In genomic region chr9:44500638-44501175, GRCm38 (mm10) we compare ENCODE assay signal across 8 mouse cellular contexts. TPM values are rescaled to one million over a fixed set of nuclear protein-coding genes. Genes with fewer than 3 reads are reported as not detected.
DNase-seq lines count a peak whose midpoint lies in the region; ATAC-seq and TF ChIP-seq lines count a peak whose summit lies in the region.

No protein-coding gene starts in this region.

- no peaks in the 10 kb centered on the region for H3K9me3 ChIP-seq in intestine, embryonic 14.5 days (ENCODE audit: control insufficient read depth, low read length)
- no peaks in the 10 kb centered on the region for H3K9me3 ChIP-seq in intestine, postnatal 0 days (ENCODE audit: control insufficient read depth)
- H3K9me3 ChIP-seq in embryonic facial prominence, embryonic 13.5 days, result no peaks in the 10 kb centered on the region
- H3K9me3 ChIP-seq in hindbrain, embryonic 16.5 days (ENCODE audit: control insufficient read depth, low read length), result no peaks in the 10 kb centered on the region
- H3K9me3 ChIP-seq in midbrain, embryonic 16.5 days (replicated peaks; ENCODE audit: control insufficient read depth, low read length, poor library complexity, severe bottlenecking), result no peaks in the 10 kb centered on the region

- H3K36me3 ChIP-seq in intestine, embryonic 14.5 days (ENCODE audit: control insufficient read depth, insufficient read depth, low read length), result peaks cover 30% of the 10 kb centered on the region
- peaks cover 40% of the 10 kb centered on the region for H3K36me3 ChIP-seq in intestine, postnatal 0 days (ENCODE audit: control insufficient read depth, insufficient read depth)
- peaks cover 46% of the 10 kb centered on the region for H3K36me3 ChIP-seq in embryonic facial prominence, embryonic 13.5 days
- 0 out of 2 replicates have a peak, but pooled peaks cover 3% of the 10 kb centered on the region for H3K36me3 ChIP-seq in hindbrain, embryonic 16.5 days (ENCODE audit: control insufficient read depth, insufficient read depth, low read length)
- H3K36me3 ChIP-seq in midbrain, embryonic 16.5 days (ENCODE audit: control insufficient read depth, insufficient read depth, low read length), result peaks cover 14% of the 10 kb centered on the region

- DNase-seq in intestine, embryonic 14.5 days (ENCODE audit: low spot score), result no peak
- DNase-seq in spleen, postnatal 14 days (ENCODE audit: low spot score in 2 of 2), result no peak
- DNase-seq in right cerebral cortex, postnatal 14 days, result no peak
- no peak for DNase-seq in left cerebral cortex, postnatal 36 days (ENCODE audit: low spot score in 2 of 2)

- intact Hi-C loops in left cerebral cortex, postnatal 36 days (cut with DNase I), result no loop called here

- peak overlapping the region; percentile 48; the same call in 1 of the 2 replicates for H3K4me3 ChIP-seq in intestine, embryonic 14.5 days (ENCODE audit: low read depth, low read length)
- no peak overlapping the region for H3K4me3 ChIP-seq in intestine, postnatal 0 days (ENCODE audit: low read depth, low read length)
- peak overlapping the region; percentile 48 for H3K4me3 ChIP-seq in embryonic facial prominence, embryonic 13.5 days
- H3K4me3 ChIP-seq in hindbrain, embryonic 16.5 days (ENCODE audit: low read length), result no peak overlapping the region
- H3K4me3 ChIP-seq in midbrain, embryonic 16.5 days (ENCODE audit: low read depth, low read length), result no peak overlapping the region

- no peak for ATAC-seq in intestine, embryonic 14.5 days (replicated peaks; ENCODE audit: low FRiP score, low TSS enrichment, low read depth)
- no peak for ATAC-seq in intestine, postnatal 0 days
- no peak for ATAC-seq in embryonic facial prominence, embryonic 13.5 days (ENCODE audit: insufficient number of reproducible peaks, insufficient read depth, low FRiP score, low TSS enrichment, low read depth)
- no peak for ATAC-seq in hindbrain, embryonic 16.5 days
- ATAC-seq in midbrain, embryonic 16.5 days, result no peak

- no peak overlapping the region for H3K9ac ChIP-seq in intestine, embryonic 14.5 days (ENCODE audit: low read length)
- no peak overlapping the region for H3K9ac ChIP-seq in intestine, postnatal 0 days (ENCODE audit: low read depth, low read length)
- peak overlapping the region; percentile 75; the same call in 1 of the 2 replicates for H3K9ac ChIP-seq in embryonic facial prominence, embryonic 13.5 days
- no peak overlapping the region for H3K9ac ChIP-seq in hindbrain, embryonic 16.5 days (ENCODE audit: low read depth, low read length)
- no peak overlapping the region for H3K9ac ChIP-seq in midbrain, embryonic 16.5 days (ENCODE audit: low read depth, low read length)

- TF ChIP-seq CTCF in intestine, postnatal 0 days (IDR thresholded peaks at IDR 0.05; ENCODE audit: low read depth), result no peak

- H3K4me1 ChIP-seq in intestine, embryonic 14.5 days (replicated peaks; ENCODE audit: control insufficient read depth, insufficient read depth, low read length), result peaks cover 50% of the 10 kb centered on the region
- H3K4me1 ChIP-seq in intestine, postnatal 0 days (replicated peaks; ENCODE audit: control insufficient read depth, insufficient read depth, low read length), result peaks cover 12% of the 10 kb centered on the region
- H3K4me1 ChIP-seq in embryonic facial prominence, embryonic 13.5 days, result peaks cover 85% of the 10 kb centered on the region
- peaks cover 58% of the 10 kb centered on the region for H3K4me1 ChIP-seq in hindbrain, embryonic 16.5 days (ENCODE audit: control insufficient read depth, insufficient read depth, low read depth, low read length)
- H3K4me1 ChIP-seq in midbrain, embryonic 16.5 days (ENCODE audit: control insufficient read depth, insufficient read depth, low read length), result peaks cover 54% of the 10 kb centered on the region

- no peaks in the 10 kb centered on the region for H3K27me3 ChIP-seq in intestine, embryonic 14.5 days (replicated peaks; ENCODE audit: control insufficient read depth, insufficient read depth, low read length)
- H3K27me3 ChIP-seq in intestine, postnatal 0 days (replicated peaks; ENCODE audit: control insufficient read depth, insufficient read depth, low read length), result no peaks in the 10 kb centered on the region
- H3K27me3 ChIP-seq in embryonic facial prominence, embryonic 13.5 days, result no peaks in the 10 kb centered on the region
- H3K27me3 ChIP-seq in hindbrain, embryonic 16.5 days (replicated peaks; ENCODE audit: control insufficient read depth, insufficient read depth, low read length), result no peaks in the 10 kb centered on the region
- H3K27me3 ChIP-seq in midbrain, embryonic 16.5 days (ENCODE audit: control insufficient read depth, insufficient read depth, low read depth, low read length), result no peaks in the 10 kb centered on the region

- peak overlapping the region; percentile 93 for H3K4me2 ChIP-seq in intestine, embryonic 14.5 days (ENCODE audit: low read length)
- no peak overlapping the region for H3K4me2 ChIP-seq in intestine, postnatal 0 days (replicated peaks; ENCODE audit: low read depth)
- peak overlapping the region; percentile 79 for H3K4me2 ChIP-seq in embryonic facial prominence, embryonic 13.5 days
- H3K4me2 ChIP-seq in hindbrain, embryonic 16.5 days (ENCODE audit: low read length), result no peak overlapping the region
- H3K4me2 ChIP-seq in midbrain, embryonic 16.5 days (ENCODE audit: low read length), result no peak overlapping the region

- H3K27ac ChIP-seq in intestine, embryonic 14.5 days (ENCODE audit: low read depth), result peak overlapping the region; percentile 92; the same call in 1 of the 2 replicates
- no peak overlapping the region for H3K27ac ChIP-seq in intestine, postnatal 0 days (ENCODE audit: low read depth, low read length)
- H3K27ac ChIP-seq in embryonic facial prominence, embryonic 13.5 days, result peak overlapping the region; percentile 99
- 0 out of 2 replicates have a peak overlapping the region, but pooled peaks have one; percentile 14 for H3K27ac ChIP-seq in hindbrain, embryonic 16.5 days (ENCODE audit: low read depth, low read length)
- peak overlapping the region; percentile 86; the same call in 1 of the 2 replicates for H3K27ac ChIP-seq in midbrain, embryonic 16.5 days (ENCODE audit: low read length)

- 52% methylated on average over 8 of the region's 8 CpGs for WGBS in intestine, embryonic 14.5 days
- WGBS in intestine, postnatal 0 days, result 48% methylated on average over 8 of the region's 8 CpGs
- 17% methylated on average over 8 of the region's 8 CpGs for WGBS in embryonic facial prominence, embryonic 13.5 days
- WGBS in hindbrain, embryonic 16.5 days, result 53% methylated on average over 8 of the region's 8 CpGs
- WGBS in midbrain, embryonic 16.5 days, result 58% methylated on average over 8 of the region's 8 CpGs

RNA-seq across cellular contexts. Expression of gene Bcl9l, which starts 18.1 kb away (rescaled TPM):
- 10.2 TPM in 2 replicates for polyA plus RNA-seq in intestine, embryonic 14.5 days (2014; fragmentation: Nextera tagmentation; extraction: Ambion mirVana)
- polyA plus RNA-seq in intestine, postnatal 0 days (2015; fragmentation: Nextera tagmentation; extraction: Ambion mirVana), result 4.8 and 4.9 TPM in 2 replicates
- 18.2 and 19.3 TPM in 2 replicates for polyA plus RNA-seq in embryonic facial prominence, embryonic 13.5 days (2015; fragmentation: Nextera tagmentation; extraction: Ambion mirVana)
- polyA plus RNA-seq in hindbrain, embryonic 16.5 days (2015; fragmentation: Nextera tagmentation; extraction: Ambion mirVana), result 9.7 and 11.1 TPM in 2 replicates
- 10.7 and 10.8 TPM in 2 replicates for polyA plus RNA-seq in midbrain, embryonic 16.5 days (2015; fragmentation: Nextera tagmentation; extraction: Ambion mirVana)
- total RNA-seq in left cerebral cortex, postnatal 36 days (2021), result 10 to 100 TPM; 58.1 to 70.0 TPM

RNA-seq across cellular contexts. Expression of gene Upk2, which starts 45.9 kb away (rescaled TPM):
- polyA plus RNA-seq in intestine, embryonic 14.5 days (2014; fragmentation: Nextera tagmentation; extraction: Ambion mirVana), result 2.1 and 2.3 TPM in 2 replicates
- polyA plus RNA-seq in intestine, postnatal 0 days (2015; fragmentation: Nextera tagmentation; extraction: Ambion mirVana), result not detected in 2 replicates
- polyA plus RNA-seq in embryonic facial prominence, embryonic 13.5 days (2015; fragmentation: Nextera tagmentation; extraction: Ambion mirVana), result 2.8 and 2.9 TPM in 2 replicates
- polyA plus RNA-seq in hindbrain, embryonic 16.5 days (2015; fragmentation: Nextera tagmentation; extraction: Ambion mirVana), result not detected in 2 replicates
- polyA plus RNA-seq in midbrain, embryonic 16.5 days (2015; fragmentation: Nextera tagmentation; extraction: Ambion mirVana), result not detected in 2 replicates
- not detected for total RNA-seq in left cerebral cortex, postnatal 36 days (2021)

RNA-seq across cellular contexts. Expression of gene Foxr1, which starts 59.8 kb away (rescaled TPM):
- not detected in 2 replicates for polyA plus RNA-seq in intestine, embryonic 14.5 days (2014; fragmentation: Nextera tagmentation; extraction: Ambion mirVana)
- polyA plus RNA-seq in intestine, postnatal 0 days (2015; fragmentation: Nextera tagmentation; extraction: Ambion mirVana), result not detected in 2 replicates
- not detected in 2 replicates for polyA plus RNA-seq in embryonic facial prominence, embryonic 13.5 days (2015; fragmentation: Nextera tagmentation; extraction: Ambion mirVana)
- not detected in 2 replicates for polyA plus RNA-seq in hindbrain, embryonic 16.5 days (2015; fragmentation: Nextera tagmentation; extraction: Ambion mirVana)
- not detected in 2 replicates for polyA plus RNA-seq in midbrain, embryonic 16.5 days (2015; fragmentation: Nextera tagmentation; extraction: Ambion mirVana)
- not detected for total RNA-seq in left cerebral cortex, postnatal 36 days (2021)

Comparison
In these comparisons a context has a peak if more than half of its experiments do, and no peak if none do; other contexts are left out.
1. H3K4me2 ChIP-seq: peak in intestine, embryonic 14.5 days (single experiment) and embryonic facial prominence, embryonic 13.5 days (single experiment); none in intestine, postnatal 0 days (single experiment), hindbrain, embryonic 16.5 days (single experiment) and midbrain, embryonic 16.5 days (single experiment).
2. H3K4me3 ChIP-seq: peak in intestine, embryonic 14.5 days (single experiment) and embryonic facial prominence, embryonic 13.5 days (single experiment); none in intestine, postnatal 0 days (single experiment), hindbrain, embryonic 16.5 days (single experiment) and midbrain, embryonic 16.5 days (single experiment).